Mouse (Mus musculus) CH12.LX (cell line): ENCODE results near the gene Fam198b. TPM values are rescaled to one million over a fixed set of nuclear protein-coding genes. Genes with fewer than 3 reads are reported as not detected.
A peak's percentile ranks its signal among the peaks of the same experiment; 100 is the strongest.

ENCODE experiments used
- DNase-seq: peaks from one replicate; pipeline ENCODE4 v3.0.0-alpha.2; 2013; ENCODE audit errors: extremely low read depth
- H3K27ac ChIP-seq: 2 replicates; pipeline ENCODE4 v1.5.1; 2012; ENCODE audit warnings: low read depth, mild to moderate bottlenecking, control low read depth, moderate library complexity; ENCODE audit not compliant: insufficient read depth
- H3K27me3 ChIP-seq: replicated peaks from 2 replicates; pipeline ENCODE3; 2012; ENCODE audit warnings: inconsistent platforms
- H3K36me3 ChIP-seq, 2 experiments: replicated peaks in 1 of 2; 2 replicates each; pipeline versions ENCODE3 to v1.6.1; 2012; ENCODE audit warnings: inconsistent platforms in 1 of 2, low read length in 1 of 2, mild to moderate bottlenecking in 1 of 2, mixed read lengths in 1 of 2, moderate library complexity in 1 of 2; ENCODE audit not compliant: control insufficient read depth in 1 of 2, insufficient read depth in 1 of 2
- H3K4me1 ChIP-seq, 2 experiments: 2 replicates each; pipeline ENCODE4 v1.6.1; 2012; ENCODE audit warnings: inconsistent platforms in 1 of 2, moderate library complexity in 1 of 2; ENCODE audit not compliant: insufficient read depth in 2 of 2, control insufficient read depth in 1 of 2
- H3K4me2 ChIP-seq: 2 replicates; pipeline ENCODE4 v1.6.1; 2012; ENCODE audit warnings: low read depth, mild to moderate bottlenecking, control low read depth; ENCODE audit not compliant: poor library complexity, insufficient read depth, severe bottlenecking
- H3K4me3 ChIP-seq, 3 experiments: fragments of 150-350 bp in 1 of 3; sonication (generic) in 1 of 3; replicated peaks in 1 of 3; 2 replicates each; pipeline versions ENCODE3 to v1.5.1; 2011 to 2012; ENCODE audit warnings: low read depth in 2 of 3, low read length in 2 of 3, mild to moderate bottlenecking in 2 of 3, moderate library complexity in 2 of 3, control low read depth in 1 of 3, improper control_type of control experiment in 1 of 3, inconsistent platforms in 1 of 3, mixed read lengths in 1 of 3; ENCODE audit not compliant: poor library complexity in 1 of 3
- H3K79me2 ChIP-seq: replicated peaks from 2 replicates; pipeline ENCODE4 v1.6.1; 2012; ENCODE audit warnings: mild to moderate bottlenecking, moderate library complexity; ENCODE audit not compliant: control insufficient read depth, poor library complexity, insufficient read depth, severe bottlenecking; ENCODE audit errors: extremely low read depth
- H3K9ac ChIP-seq: 2 replicates; pipeline ENCODE4 v1.6.1; 2012; ENCODE audit warnings: low read depth, mild to moderate bottlenecking, control low read depth, moderate library complexity; ENCODE audit not compliant: insufficient read depth
- H3K9me3 ChIP-seq: replicated peaks from 2 replicates; pipeline ENCODE3; 2012; ENCODE audit warnings: low read length, inconsistent platforms, mixed read lengths
- BHLHE40 ChIP-seq: IDR thresholded peaks from 2 replicates; pipeline ENCODE4 v1.6.1; 2011; ENCODE audit warnings: mild to moderate bottlenecking, low read depth, low read length, improper control_type of control experiment
- CHD2 ChIP-seq: IDR thresholded peaks from 2 replicates; pipeline ENCODE4 v1.6.1; 2011; ENCODE audit warnings: low read length, improper control_type of control experiment
- CTCF ChIP-seq, 2 experiments: IDR thresholded peaks in 1 of 2; conservative IDR thresholded peaks in 1 of 2; 2 replicates each; pipeline ENCODE4 v1.5.1; 2011 to 2012; ENCODE audit warnings: low read depth in 2 of 2, low read length in 2 of 2, improper control_type of control experiment in 1 of 2, inconsistent platforms in 1 of 2, mild to moderate bottlenecking in 1 of 2, moderate library complexity in 1 of 2
- ELF1 ChIP-seq: IDR thresholded peaks from 2 replicates; pipeline ENCODE4 v1.6.1; 2014; ENCODE audit warnings: low read depth, mild to moderate bottlenecking, inconsistent platforms, low read length, improper control_type of control experiment
- EP300 ChIP-seq: IDR thresholded peaks from 2 replicates; pipeline ENCODE4 v1.6.1; 2011; ENCODE audit warnings: low read length, improper control_type of control experiment
- ETS1 ChIP-seq: conservative IDR thresholded peaks from 2 replicates; pipeline ENCODE4 v1.6.1; 2012; ENCODE audit warnings: low read depth, mild to moderate bottlenecking, inconsistent platforms, low read length, improper control_type of control experiment, moderate library complexity
- GABPA ChIP-seq: IDR thresholded peaks from 2 replicates; pipeline ENCODE4 v1.6.1; 2012; ENCODE audit warnings: low read depth, low read length, improper control_type of control experiment, inconsistent platforms; ENCODE audit not compliant: insufficient replicate concordance
- MAX ChIP-seq: IDR thresholded peaks from 2 replicates; pipeline ENCODE4 v1.6.1; 2011; ENCODE audit warnings: low read length, improper control_type of control experiment
- MAZ ChIP-seq: IDR thresholded peaks from 2 replicates; pipeline ENCODE4 v1.6.1; 2012; ENCODE audit warnings: low read depth, mild to moderate bottlenecking, inconsistent platforms, low read length, improper control_type of control experiment, moderate library complexity
- MEF2A ChIP-seq: IDR thresholded peaks from 2 replicates; pipeline ENCODE4 v1.6.1; 2014; ENCODE audit warnings: low read depth, mild to moderate bottlenecking, inconsistent platforms, low read length, improper control_type of control experiment, borderline replicate concordance
- MXI1 ChIP-seq: IDR thresholded peaks from 2 replicates; pipeline ENCODE4 v1.6.1; 2011; ENCODE audit warnings: mild to moderate bottlenecking, low read depth, low read length, improper control_type of control experiment
- MYC ChIP-seq: IDR thresholded peaks from 2 replicates; pipeline ENCODE4 v1.6.1; 2011; ENCODE audit warnings: low read depth, mild to moderate bottlenecking, improper control_type of control experiment, low read length
- NELFE ChIP-seq: IDR thresholded peaks from 2 replicates; pipeline ENCODE4 v1.6.1; 2011; ENCODE audit warnings: low read depth, low read length, improper control_type of control experiment
- POLR2A ChIP-seq: IDR thresholded peaks from 2 replicates; pipeline ENCODE4 v1.6.1; 2011; ENCODE audit warnings: low read depth, mild to moderate bottlenecking, improper control_type of control experiment, low read length
- POLR2AphosphoS2 ChIP-seq: IDR thresholded peaks from 2 replicates; pipeline ENCODE4 v1.6.1; 2011; ENCODE audit warnings: low read depth, low read length, improper control_type of control experiment
- RCOR1 ChIP-seq: conservative IDR thresholded peaks from 2 replicates; pipeline ENCODE4 v1.6.1; 2012; ENCODE audit warnings: low read depth, mild to moderate bottlenecking, inconsistent platforms, low read length, improper control_type of control experiment
- SIN3A ChIP-seq: IDR thresholded peaks from 2 replicates; pipeline ENCODE4 v1.6.1; 2012; ENCODE audit warnings: low read length, improper control_type of control experiment, inconsistent platforms
- SMC3 ChIP-seq: IDR thresholded peaks from 2 replicates; pipeline ENCODE4 v1.6.1; 2011; ENCODE audit warnings: low read depth, low read length, improper control_type of control experiment
- TBP ChIP-seq: conservative IDR thresholded peaks from 2 replicates; pipeline ENCODE4 v1.6.1; 2011; ENCODE audit warnings: low read depth, low read length, improper control_type of control experiment
- TCF12 ChIP-seq: IDR thresholded peaks from 2 replicates; pipeline ENCODE4 v1.6.1; 2014; ENCODE audit warnings: low read depth, mild to moderate bottlenecking, inconsistent platforms, low read length, improper control_type of control experiment
- UBTF ChIP-seq: IDR thresholded peaks from 2 replicates; pipeline ENCODE4 v1.6.1; 2012; ENCODE audit warnings: low read depth, mild to moderate bottlenecking, inconsistent platforms, low read length, improper control_type of control experiment, moderate library complexity
- USF1 ChIP-seq: IDR thresholded peaks from 2 replicates; pipeline ENCODE4 v1.6.1; 2014; ENCODE audit warnings: low read depth, mild to moderate bottlenecking, inconsistent platforms, low read length, improper control_type of control experiment
- USF2 ChIP-seq: conservative IDR thresholded peaks from 2 replicates; pipeline ENCODE4 v1.6.1; 2011; ENCODE audit warnings: low read depth, low read length, improper control_type of control experiment
- ZC3H11A ChIP-seq: IDR thresholded peaks from 2 replicates; pipeline ENCODE4 v1.6.1; 2012; ENCODE audit warnings: low read depth, mild to moderate bottlenecking, inconsistent platforms, low read length, improper control_type of control experiment
- ZKSCAN1 ChIP-seq: IDR thresholded peaks from 2 replicates; pipeline ENCODE4 v1.6.1; 2012; ENCODE audit warnings: low read depth, inconsistent platforms, low read length, improper control_type of control experiment, borderline replicate concordance
- ZNF384 ChIP-seq: IDR thresholded peaks from 2 replicates; pipeline ENCODE4 v1.6.1; 2012; ENCODE audit warnings: low read depth, low read length, improper control_type of control experiment, inconsistent platforms
- dilution Hi-C: fragments of 300-500 bp; cut with MboI; formaldehyde crosslinking; loops from 2 replicates; pipeline ENCODE4 v1.14.3; 2020; ENCODE audit warnings: low sequenced_read_pairs; ENCODE audit not compliant: extremely low pct_unique_long_range_greater_than_20kb, extremely low pct_ligation_motif_present
- in situ Hi-C: fragments of 300-500 bp; cut with MboI; formaldehyde crosslinking; loops from 3 replicates; pipeline ENCODE4 v1.14.3; 2019; ENCODE audit warnings: low sequenced_read_pairs, low pct_ligation_motif_present, low pct_unique_long_range_greater_than_20kb, mixed read lengths
- polyA plus RNA-seq: library from polyadenylated mRNA; unstranded; fragments of >175 nt; gene quantifications from 2 replicates; pipeline ENCODE4 v1.2.1, GENCODE M21; 2012; ENCODE audit warnings: low read depth; ENCODE audit not compliant: insufficient read length
- total RNA-seq, 2 experiments: library from RNA; depleted of rRNA; stranded (reverse); fragments of 300-350 nt in 1 of 2; fragments of >200 nt in 1 of 2; gene quantifications; 2 replicates each; pipeline ENCODE4 v1.2.3; 2012 to 2014

The Fam198b gene
- total and polyA plus RNA-seq, 3 experiments = 1.2 to 8.5 (median 4.0) TPM

DNA sequence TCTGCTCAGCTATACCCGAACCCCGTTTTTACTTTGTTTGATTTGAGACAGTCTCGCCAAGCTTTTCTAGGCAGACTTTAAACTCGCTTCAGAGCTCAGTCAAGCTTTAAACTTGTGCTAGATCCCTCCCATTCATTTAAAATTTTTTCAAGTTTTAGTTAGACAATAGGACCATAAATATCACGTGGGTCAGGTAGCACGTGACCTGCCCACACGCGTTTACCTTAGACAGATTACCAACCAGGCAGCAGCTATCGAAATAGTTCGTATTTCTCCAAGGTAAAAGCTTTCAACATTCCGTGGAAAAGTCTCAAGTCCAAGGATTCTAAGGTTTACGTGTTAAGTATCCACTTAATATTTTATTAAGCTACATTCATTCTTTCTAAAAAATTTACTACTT is 42.2 kb upstream of the Fam198b start:
- H3K4me3 ChIP-seq = peak overlapping the region in 2 of 3 experiments; percentile 26 to 38
- dilution Hi-C loops = no loop called here
- TF ChIP-seq CHD2 (no peak), USF2 (peak; percentile 87), MYC (peak; percentile 66), MAX (peak; percentile 91), EP300 (no peak), MEF2A (no peak), MXI1 (peak; percentile 48; the same call in 1 of the 2 replicates), POLR2A (peak; percentile 12; the same call in 1 of the 2 replicates), BHLHE40 (peak; percentile 87), USF1 (peak; percentile 82), TCF12 (no peak)
- H3K4me2 ChIP-seq = 0 out of 2 replicates have a peak overlapping the region, but pooled peaks have one; percentile 42
- in situ Hi-C loops = no loop called here
- H3K27ac ChIP-seq = no peak overlapping the region
- no peaks in the 10 kb centered on the region; a peak in 1 of 4 replicates for H3K4me1 ChIP-seq
- no peaks in the 10 kb centered on the region for H3K9me3 ChIP-seq
- H3K36me3 ChIP-seq = no peaks in the 10 kb centered on the region
- DNase-seq = peak; percentile 35
- no peak overlapping the region for H3K9ac ChIP-seq
- no peaks in the 10 kb centered on the region for H3K27me3 ChIP-seq
- no peaks in the 10 kb centered on the region for H3K79me2 ChIP-seq

DNA sequence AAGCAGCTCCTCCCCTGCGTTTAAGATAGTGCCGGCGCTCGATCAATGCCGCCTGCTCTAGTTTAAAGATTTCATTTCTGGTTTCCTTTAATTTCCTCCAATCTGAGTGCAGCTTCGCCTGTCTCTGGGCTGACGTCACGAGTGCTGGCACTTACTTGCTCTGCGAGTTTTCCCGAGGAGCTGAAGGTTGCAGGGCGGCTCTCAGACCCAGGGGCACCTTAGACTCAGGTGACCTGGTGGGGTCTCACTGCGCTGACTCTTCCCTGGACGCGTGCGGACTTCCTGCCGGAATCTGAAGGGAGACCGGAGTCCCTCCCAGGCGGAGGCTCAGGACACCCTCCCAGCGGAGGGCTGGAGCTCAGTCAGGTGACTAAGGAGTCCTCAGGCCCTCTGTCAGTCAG is 41.7 kb upstream of the Fam198b start:
- Histone ChIP-seq H3K4me2 (0 out of 2 replicates have a peak overlapping the region, but pooled peaks have one; percentile 42), H3K4me3 (peak overlapping the region in 1 of 3 experiments; percentile 38), H3K79me2 (no peaks in the 10 kb centered on the region), H3K27me3 (no peaks in the 10 kb centered on the region), H3K4me1 (no peaks in the 10 kb centered on the region; a peak in 1 of 4 replicates), H3K27ac (no peak overlapping the region), H3K36me3 (no peaks in the 10 kb centered on the region), H3K9me3 (no peaks in the 10 kb centered on the region), H3K9ac (no peak overlapping the region)
- DNase-seq = peak; percentile 22
- TF ChIP-seq USF1 (no peak), SIN3A (no peak), NELFE (no peak), MAZ (no peak), ZC3H11A (no peak), POLR2A (0 out of 2 replicates have a peak, but pooled peaks have one; percentile 6)
- dilution Hi-C loops (no loop called here), in situ Hi-C loops (no loop called here)

DNA sequence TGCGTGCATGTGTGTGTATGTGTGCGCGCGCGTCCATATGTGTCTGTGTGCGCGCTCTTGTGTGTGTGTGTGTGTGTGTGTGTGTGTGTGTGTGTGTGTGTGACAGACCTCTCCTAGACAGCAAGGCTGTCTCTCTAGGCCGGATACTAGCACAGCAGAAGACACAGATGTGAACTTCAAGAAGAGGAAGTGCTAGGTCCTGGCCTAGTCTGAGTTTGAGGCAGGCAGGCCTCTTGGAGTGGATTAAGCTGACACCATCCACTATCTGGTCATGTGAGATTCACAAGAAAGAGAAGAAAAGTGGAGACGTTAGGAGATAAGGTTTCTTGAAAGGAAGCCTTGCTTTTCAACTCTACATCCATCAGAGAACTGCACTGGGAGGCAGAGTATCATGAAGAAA is 40.3 kb upstream of the Fam198b start:
- TF ChIP-seq UBTF = no peak
- no peak for TF ChIP-seq ZKSCAN1
- TF ChIP-seq CTCF (conservative IDR thresholded peaks at IDR 0.05 in 1 of 2, IDR thresholded peaks at IDR 0.05 in 1 of 2; ENCODE audit: low read depth in 2 of 2, low read length in 2 of 2) = no peak
- TF ChIP-seq TBP = no peak
- TF ChIP-seq POLR2A = no peak
- no peak for TF ChIP-seq RCOR1
- no peak for TF ChIP-seq ETS1
- TF ChIP-seq POLR2AphosphoS2 = no peak
- TF ChIP-seq USF2 = no peak
- no peak for TF ChIP-seq ZNF384
- no peak for TF ChIP-seq ELF1
- no peak for TF ChIP-seq SMC3
- TF ChIP-seq MAX = no peak
- no peak for TF ChIP-seq GABPA
- TF ChIP-seq MXI1 = no peak
- no peak for TF ChIP-seq MEF2A
- DNase-seq = peak; percentile 36
- Histone ChIP-seq H3K27ac (no peak overlapping the region), H3K9ac (no peak overlapping the region), H3K9me3 (no peaks in the 10 kb centered on the region), H3K36me3 (no peaks in the 10 kb centered on the region), H3K4me1 (no peaks in the 10 kb centered on the region; a peak in 1 of 4 replicates), H3K4me3 (no peak overlapping the region), H3K79me2 (no peaks in the 10 kb centered on the region), H3K27me3 (no peaks in the 10 kb centered on the region), H3K4me2 (no peak overlapping the region)
- in situ Hi-C loops = no loop called here
- dilution Hi-C loops = no loop called here
